Mouse (Mus musculus) bone marrow macrophage, adult 2 months (primary cell): ENCODE measurements at regions not wholly inside any gene's neighbourhood (a gene's known extent, or its start where the extent isn't known, plus 50 kb on each side); places are given as distances from the start of the nearest gene placed in this dataset.

Source experiments
- CTCF ChIP-seq: IDR thresholded peaks from 2 replicates; pipeline ENCODE4 v1.5.1; 2012; ENCODE audit warnings: low read depth, mild to moderate bottlenecking, low read length, moderate library complexity
- POLR2A ChIP-seq: IDR thresholded peaks from 2 replicates; pipeline ENCODE4 v1.6.1; 2012; ENCODE audit warnings: mild to moderate bottlenecking, low read depth, low read length, borderline replicate concordance

- no peak for TF ChIP-seq CTCF
- TF ChIP-seq POLR2A, result no peak
Measured at GRCm38 (mm10) chr6:53765302-53765701, 55.3 kb downstream of the Tril start.
